Mouse (Mus musculus): Measurements from ENCODE around the gene Olfr1134.
"Not testable (repeated sequence)": the region's sequence is repeated elsewhere in the genome, so short reads cannot be mapped to it uniquely, and the experiment has no call there.

Gene Olfr1134

GRCm38 (mm10) chr2:87658360-87658759, at the start of gene Olfr1134:
Gene Olfr1134 (minus strand): TSS chr2:87658460.
- DNase-seq: no peak

- no peak for DNase-seq
These were observed 35.6 kb upstream of the Olfr1134 start, which contains the start of gene Olfr1136 for GRCm38 (mm10) chr2:87693847-87694246. Gene Olfr1136 (minus strand): TSS chr2:87693947.

DNA sequence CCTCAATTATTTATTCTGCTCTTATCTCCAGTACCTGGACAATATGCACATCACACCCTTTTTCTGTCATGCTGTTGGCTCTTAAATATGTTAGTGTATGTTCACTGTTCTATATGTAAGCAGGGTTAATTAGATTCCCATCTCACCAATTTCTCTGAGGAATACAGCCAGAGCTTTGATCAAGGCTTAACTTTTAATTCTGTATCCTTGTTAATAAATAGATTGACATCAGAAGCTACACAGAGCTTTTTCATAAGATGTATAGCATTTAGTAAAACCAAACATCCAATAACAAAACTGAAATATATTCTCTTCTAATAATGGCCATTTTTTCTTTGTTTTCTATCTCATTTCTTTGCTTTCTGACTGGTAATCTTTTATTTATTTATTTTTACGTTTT, 15.3 kb upstream of the Olfr1134 start, which contains the start of gene Olfr1135:
Gene Olfr1135 (minus strand): TSS at position 101 of the 400 bp plus-strand sequence.
- DNase-seq: no peak

- DNase-seq: no peak
These were observed 11.0 kb downstream of the Olfr1134 start, which contains the start of gene Olfr1133 for GRCm38 (mm10) chr2:87647274-87647673. Gene Olfr1133 (minus strand): TSS chr2:87647374.

- no peak for DNase-seq
These were observed 15.8 kb downstream of the Olfr1134 start for GRCm38 (mm10) chr2:87642441-87642840.

DNA sequence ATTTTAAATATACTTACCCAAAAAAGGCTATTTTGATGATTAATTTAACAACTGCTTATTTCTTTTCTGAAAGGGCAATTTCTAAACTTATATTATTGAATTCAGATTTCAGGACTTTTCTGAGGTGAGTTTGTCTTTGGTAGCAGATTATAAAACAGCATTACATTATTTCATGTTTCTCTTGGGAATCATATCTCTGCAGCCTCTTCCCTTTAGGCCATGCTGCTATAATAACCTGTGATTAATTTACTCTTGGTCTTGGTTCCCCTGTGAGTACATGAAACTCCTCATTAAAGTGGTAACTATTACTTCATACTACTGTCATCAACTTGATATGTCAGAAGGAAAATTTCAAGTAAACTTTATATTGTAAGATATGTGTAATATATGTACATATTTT, 20.8 kb downstream of the Olfr1134 start, which contains the start of gene Olfr1132:
Gene Olfr1132 (minus strand): TSS at position 101 of the 400 bp plus-strand sequence.
- DNase-seq: no peak

- no peak for DNase-seq
These were observed 31.5 kb downstream of the Olfr1134 start, which contains the start of gene Olfr1131 for GRCm38 (mm10) chr2:87626804-87627203. Gene Olfr1131 (plus strand): TSS chr2:87627104.

DNA sequence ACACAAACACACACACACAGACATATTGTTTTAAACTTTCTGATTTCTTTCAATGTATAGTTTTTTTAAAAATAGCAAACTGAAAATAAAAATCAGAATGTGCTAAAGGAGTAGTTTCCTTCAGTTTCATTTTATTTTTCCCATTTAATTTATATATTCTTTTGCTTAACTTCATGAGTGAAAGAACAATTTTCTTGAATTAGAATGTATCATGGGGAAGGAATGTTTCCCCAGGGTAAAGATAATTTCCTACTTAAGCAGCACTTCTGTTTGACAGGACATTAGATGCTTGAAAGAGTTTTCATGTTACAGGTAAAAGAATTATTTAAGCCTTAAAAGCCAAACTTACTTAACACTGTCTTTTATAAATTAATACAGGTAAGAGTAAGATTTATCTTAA, 52.3 kb downstream of the Olfr1134 start, which contains the start of gene Olfr1130:
Gene Olfr1130 (plus strand): TSS at position 301 of the 400 bp plus-strand sequence.
- DNase-seq: not testable (repeated sequence)

Data from right cerebral cortex, adult 18-20 months (tissue).